Mouse (Mus musculus): ENCODE measurements at regions not wholly inside any gene's neighbourhood (a gene's known extent, or its start where the extent isn't known, plus 50 kb on each side); places are given as distances from the start of the nearest gene placed in this dataset.

DNA sequence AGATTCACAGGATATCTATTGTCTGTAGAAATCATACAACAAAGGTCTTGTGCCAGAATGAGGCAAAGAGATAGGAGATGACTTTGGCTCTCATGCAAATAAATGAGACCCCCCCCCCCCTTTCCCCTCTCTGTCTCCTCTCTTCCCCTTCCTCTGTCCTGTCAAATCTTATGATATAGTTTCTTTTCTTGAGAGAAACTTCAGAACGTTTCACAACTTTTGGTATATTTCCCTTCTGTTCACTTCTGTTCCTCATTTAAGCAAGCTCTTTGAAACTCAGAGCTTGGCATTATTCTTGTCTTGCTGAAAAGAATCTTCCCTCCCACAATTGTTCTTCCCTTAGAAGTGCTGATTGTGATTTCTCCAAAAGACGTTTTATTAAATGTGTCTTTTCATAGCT is 490.1 kb downstream of the Kctd12 start:
- ATAC-seq (replicated peaks; ENCODE audit: low read depth, poor library complexity, severe bottlenecking) = peak; percentile 63

DNA sequence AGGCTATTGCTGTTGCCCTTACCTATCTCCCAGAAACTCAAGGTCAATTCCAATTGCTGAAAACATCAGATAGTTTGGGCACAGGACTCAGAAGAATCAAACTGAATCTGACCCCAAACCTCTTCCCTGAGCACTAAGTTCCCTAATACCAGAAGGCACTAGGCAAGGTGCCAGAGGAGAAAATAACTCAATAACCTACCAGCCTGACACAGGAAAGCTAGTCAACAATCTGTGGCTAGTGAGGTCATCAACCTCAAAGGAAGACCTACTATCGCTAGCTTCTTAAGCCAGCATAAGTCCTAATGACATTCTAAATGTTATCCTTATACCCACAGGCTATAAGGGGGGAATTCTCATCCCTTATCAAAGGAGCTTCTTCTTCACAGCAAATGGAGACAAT is 491.2 kb downstream of the Kctd12 start:
- peak; percentile 94 for ATAC-seq (replicated peaks; ENCODE audit: low read depth, poor library complexity, severe bottlenecking)

DNA sequence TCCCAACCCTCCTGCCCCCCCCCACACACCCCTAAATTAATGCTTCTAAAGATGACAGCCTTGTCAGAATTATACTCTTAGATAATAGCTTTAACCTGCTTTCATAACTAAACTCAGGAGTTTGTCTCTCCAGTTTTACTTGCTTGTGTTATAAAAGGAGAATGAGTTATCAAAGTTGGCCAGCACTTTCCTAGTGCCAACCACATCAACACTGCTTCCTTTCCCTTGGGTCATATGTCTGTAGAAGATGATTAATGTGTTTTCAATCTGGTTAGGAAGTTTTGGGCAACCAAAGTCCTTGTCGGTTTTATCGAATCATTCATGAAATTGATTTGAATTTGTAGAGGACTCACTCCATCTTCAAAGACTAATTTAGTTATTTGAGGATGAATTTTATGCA is 505.3 kb downstream of the Kctd12 start:
- peak; percentile 83 for ATAC-seq (replicated peaks; ENCODE audit: low read depth, poor library complexity, severe bottlenecking)

DNA sequence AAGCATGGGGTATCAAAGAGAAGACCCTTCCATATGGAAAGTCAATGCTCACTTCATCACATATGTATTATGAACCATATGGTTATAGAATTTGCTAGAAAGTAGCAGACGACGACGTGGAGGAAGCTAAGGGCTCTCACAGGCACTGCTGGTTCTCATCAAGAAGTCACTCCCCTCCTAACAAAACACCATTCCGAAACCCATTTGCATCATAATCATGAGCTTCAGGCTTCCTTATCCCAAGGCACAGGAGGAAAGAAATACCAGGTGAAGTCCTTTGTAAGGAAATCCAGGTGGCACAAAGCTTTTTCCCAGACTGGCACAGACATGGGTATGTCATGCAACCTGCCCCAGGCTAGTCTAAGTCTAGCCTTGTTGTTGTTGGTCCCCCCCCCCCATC is 513.1 kb downstream of the Kctd12 start:
- ATAC-seq (replicated peaks; ENCODE audit: low read depth, poor library complexity, severe bottlenecking) = no peak

DNA sequence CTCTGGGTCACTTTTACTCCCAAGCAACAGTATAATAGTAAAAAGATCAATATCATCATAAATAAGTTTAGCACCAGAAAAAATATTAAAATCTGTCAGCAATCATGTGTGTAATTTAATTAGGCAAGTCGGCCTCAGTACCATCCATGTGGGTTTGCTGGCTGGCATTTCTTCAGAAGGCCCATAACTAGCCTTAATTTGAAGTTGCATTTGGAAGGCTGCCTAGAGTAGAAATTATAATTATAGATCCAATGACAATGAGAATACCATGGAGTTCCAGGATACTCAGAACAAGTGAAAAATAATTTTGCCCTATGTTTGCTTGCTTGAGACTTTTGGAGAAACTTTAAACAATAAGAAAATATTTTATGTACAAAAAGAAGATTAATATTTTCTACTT is 521.4 kb downstream of the Kctd12 start:
- ATAC-seq (replicated peaks; ENCODE audit: low read depth, poor library complexity, severe bottlenecking) = no peak

DNA sequence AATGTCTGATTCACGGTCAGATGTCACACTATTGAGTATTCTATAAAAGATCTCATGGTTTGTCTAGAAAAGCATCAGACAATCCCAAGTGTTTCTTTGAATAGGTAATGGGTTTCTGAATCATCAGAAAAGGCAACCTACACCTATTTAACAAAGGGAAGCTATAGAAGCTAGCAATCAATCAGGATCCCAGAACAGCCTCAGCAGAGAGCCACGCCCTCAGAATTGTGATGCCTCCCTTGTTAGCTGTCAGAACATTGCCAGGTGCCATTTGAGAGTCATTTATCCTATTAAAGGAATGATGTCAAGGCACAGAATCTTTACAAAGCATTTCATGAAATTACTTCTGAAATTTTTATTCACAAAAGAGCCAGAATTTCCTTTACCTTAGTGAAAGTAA is 542.7 kb downstream of the Kctd12 start:
- ATAC-seq (replicated peaks; ENCODE audit: low read depth, poor library complexity, severe bottlenecking) = no peak

DNA sequence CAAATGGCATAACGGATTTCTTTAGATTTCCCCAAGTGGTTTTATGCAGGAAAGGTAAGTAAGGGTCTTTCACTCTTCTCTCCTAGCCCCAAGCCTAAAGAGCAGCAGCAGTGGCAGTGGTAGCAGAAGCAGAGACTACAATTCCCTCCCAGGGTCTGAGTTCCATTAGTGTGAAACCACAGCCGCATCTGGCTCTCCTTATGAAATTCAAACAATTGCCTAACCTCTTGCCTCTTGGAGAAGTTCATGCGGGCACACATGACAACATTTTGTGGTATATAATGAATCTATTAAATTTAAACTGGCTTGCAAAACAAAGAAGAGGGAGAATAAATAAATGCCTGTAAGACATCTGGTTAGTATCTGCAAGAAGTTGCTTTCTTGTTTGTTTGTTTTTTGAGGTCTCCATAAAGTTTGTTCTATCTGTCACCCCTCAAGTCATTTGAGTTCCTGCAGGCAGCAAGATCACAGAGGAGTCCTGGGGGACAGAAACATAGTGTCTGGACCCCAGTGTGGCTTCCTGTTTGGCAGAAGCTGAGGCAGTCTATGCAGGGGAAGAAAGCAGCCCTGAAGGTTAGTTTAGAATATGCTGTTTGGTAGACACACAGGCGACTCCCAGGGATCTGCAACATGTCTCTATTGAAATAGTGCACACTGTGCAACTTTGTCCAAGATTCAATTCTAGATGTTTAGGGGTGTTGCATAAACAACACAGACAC is 578.9 kb downstream of the Kctd12 start:
- ATAC-seq (replicated peaks; ENCODE audit: low read depth, poor library complexity, severe bottlenecking) = peak; percentile 69

DNA sequence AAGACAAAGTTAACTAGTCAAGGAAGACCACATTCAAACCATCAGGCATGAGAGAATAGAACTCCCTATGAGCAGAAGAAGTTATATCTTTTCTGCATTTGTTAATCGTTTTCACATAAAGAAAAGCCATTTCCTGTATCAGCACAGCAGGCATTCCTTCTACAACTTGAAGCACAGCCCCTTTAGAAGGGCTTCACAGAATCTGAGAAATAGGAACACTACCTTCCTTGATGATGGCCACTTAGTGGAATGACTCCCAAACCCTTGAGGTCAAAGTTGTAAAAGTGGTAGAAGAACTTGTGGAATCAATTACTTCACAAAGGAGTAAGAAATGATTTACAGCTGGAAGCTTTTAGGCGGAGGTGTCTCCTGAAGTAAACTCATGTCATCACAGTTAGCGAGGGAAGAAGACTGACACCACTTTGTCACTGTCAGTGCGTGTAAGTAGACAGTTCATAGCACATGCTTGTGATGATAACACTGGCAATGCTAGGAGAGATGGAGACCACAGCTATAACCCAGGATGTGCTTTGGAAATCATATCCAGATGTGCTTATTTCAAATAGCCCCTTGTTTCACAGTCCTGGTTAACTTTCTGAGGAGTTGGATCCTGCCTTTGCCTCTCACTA is 580.3 kb downstream of the Kctd12 start:
- ATAC-seq (replicated peaks; ENCODE audit: low read depth, poor library complexity, severe bottlenecking) = no peak

DNA sequence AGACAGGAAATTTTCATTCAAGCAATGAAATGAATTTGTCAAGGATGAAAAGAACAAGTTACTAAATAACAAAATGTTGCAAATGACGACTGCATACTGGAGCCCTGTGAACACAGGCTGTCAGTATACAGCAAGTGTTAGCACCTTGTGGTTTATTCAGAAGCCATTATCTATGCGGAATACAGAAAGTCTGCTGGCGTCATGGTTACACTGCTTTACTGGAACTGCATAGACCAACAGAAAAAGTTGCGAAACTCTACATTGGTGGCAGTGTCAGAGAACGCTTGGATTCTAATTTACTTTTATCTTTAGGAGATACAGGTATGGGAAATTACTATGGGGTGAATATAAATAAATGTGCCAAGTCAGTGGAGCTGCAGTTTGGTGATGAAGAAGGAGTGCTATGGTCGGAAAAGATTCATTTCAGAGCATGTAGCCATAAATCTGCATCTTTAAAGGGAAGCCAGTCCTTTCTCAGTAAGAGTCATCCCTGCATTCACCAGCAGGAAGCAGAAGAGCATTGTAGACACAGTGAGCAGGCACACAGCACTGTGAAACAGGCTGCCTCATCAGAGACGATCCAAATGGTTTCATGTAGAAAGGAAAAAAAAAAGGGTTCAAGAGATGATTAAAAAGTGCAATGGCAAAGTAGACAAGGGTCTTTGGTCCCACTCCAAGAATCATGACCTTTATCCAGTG is 586.3 kb downstream of the Kctd12 start:
- ATAC-seq (replicated peaks; ENCODE audit: low read depth, poor library complexity, severe bottlenecking) = peak; percentile 69

DNA sequence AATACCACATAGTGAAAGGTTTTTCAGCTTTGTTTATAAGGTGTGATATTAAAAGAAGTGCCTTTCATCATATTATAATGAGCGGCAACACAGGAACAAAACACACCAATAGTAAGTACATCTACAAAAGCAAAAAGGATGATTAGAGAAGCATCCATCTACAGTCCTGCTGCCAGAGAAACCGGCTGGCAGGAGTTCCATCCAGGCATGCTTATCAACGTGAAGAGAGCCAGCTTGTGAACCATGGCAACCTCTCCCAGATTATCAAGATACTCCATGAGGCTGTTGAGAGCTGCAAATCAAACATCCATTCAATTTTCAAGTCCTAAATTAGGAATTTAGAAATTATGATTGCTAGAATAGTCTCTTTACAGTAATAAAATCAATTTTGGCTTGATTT is 590.1 kb downstream of the Kctd12 start:
- no peak for ATAC-seq (replicated peaks; ENCODE audit: low read depth, poor library complexity, severe bottlenecking)

DNA sequence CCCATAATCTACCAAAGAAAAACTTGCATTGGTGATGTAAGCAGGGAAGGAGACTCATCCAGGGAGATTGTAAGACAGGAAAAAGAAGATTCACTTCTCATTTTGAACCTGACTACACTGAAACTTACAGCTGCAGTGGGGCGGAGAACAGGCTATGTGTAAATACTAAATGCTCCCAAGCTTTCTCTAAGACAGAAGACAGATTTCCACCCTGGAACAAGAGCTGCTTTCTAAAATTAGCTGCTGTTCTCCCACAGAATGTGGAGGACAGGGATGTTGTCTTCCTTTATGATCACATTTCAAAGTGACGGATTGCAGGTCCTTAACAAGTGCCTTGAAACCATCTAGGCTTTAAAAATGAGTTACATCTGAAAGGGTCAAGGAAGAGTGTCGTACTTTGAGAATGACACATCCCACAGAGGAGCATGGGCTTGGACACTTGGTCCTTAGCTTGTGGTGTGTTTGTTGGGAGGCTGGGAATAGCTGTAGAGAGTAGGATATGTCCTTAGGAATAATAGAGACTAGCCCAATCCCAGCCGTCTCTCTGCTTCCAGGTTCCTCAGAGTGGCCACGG is 609.4 kb downstream of the Kctd12 start:
- no peak for ATAC-seq (replicated peaks; ENCODE audit: low read depth, poor library complexity, severe bottlenecking)

DNA sequence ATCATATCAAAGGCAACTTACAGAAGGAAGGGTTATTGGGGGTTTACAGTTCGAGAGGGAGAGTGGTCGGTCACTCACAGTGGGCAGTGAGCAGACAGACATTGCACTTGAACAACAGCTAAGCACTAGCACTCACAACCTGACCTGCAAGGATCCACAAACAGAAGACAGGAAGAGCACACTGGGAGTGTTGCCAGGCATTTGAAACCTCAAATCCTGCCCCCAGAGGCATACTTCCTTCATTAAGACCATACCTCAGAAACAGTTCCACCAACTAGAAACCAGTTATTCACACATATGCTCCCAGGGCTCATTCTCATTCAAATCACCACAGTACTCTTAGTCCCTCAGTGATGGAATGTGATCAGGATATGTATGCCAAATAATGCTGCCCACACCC is 620.8 kb downstream of the Kctd12 start:
- peak; percentile 74 for ATAC-seq (replicated peaks; ENCODE audit: low read depth, poor library complexity, severe bottlenecking)

DNA sequence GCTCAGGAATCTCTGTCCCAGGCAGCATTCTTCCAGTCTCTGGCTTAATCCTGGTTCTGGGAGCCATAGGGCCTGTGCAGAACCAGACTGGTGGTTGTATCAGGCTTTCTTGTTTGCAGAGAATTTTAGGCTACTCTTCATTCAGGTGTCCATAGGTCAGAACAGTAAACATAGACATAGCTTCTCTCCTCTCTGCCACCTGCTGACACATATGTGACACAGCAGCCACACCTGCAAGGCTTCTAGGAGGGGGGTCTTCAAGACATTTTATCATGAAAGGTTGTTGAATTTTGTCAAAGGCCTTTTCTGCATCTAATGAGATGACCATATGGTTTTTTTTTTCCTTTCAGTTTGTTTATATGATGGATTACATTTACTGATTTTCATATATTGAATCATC is 599.7 kb downstream of the Lmo7 start:
- ATAC-seq (replicated peaks; ENCODE audit: low read depth, poor library complexity, severe bottlenecking) = no peak

DNA sequence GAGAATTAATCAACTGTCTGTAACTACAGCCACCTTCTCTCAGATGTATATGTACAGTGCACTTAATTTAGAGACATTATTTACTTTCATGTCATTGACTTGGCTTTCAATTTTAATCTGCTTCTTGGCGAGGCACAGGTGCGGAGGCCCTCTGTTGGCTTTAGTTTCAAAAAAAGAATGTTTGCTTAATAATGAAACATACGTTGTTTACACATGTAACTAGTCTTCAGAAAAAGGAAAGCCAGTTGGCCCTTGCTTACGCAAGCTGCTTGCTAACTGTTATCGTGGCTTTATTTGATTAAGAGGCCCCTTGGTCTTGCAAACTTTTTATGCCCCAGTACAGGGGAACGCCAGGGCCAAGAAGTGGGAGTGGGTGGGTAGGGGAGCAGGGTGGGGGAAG is 576.6 kb downstream of the Lmo7 start:
- ATAC-seq (replicated peaks; ENCODE audit: low read depth, poor library complexity, severe bottlenecking) = no peak

DNA sequence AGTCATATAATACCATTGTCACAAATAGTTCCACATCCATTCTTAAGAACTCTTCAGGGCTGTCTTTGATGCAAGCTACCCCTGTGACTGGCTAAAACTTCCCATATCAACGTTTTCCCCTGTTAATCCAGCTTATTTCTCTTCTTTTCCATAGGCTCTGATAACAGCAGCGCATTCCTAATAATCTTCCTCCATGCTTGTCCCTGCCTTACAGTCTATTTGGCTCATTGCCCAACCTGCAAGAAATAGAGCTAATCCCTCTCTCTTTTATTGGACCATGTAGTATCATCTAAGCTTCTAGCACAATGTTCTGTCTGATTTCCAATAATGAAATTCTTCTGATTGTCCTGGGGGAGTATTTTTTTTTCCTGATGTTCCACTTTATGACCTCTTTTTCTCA is 573.1 kb downstream of the Lmo7 start:
- no peak for ATAC-seq (replicated peaks; ENCODE audit: low read depth, poor library complexity, severe bottlenecking)

DNA sequence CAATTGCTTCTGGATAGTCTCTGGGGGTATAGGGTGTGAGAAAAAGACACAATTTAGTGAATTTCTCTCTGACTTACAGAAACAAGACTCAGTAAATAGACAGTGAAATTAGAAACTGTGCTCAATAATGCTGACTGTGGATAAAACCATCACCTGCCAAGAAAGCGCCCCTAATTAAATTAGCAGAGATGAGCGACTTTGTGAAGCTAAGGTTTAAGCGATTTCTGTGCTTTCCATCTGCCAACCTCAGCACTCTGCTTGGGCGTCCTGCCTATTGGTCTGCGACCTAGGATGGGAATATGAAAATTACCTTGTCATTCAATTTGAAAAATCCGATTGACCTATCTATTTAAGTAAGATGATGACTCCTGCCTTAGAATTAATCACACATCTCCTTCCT is 570.5 kb downstream of the Lmo7 start:
- no peak for ATAC-seq (replicated peaks; ENCODE audit: low read depth, poor library complexity, severe bottlenecking)

DNA sequence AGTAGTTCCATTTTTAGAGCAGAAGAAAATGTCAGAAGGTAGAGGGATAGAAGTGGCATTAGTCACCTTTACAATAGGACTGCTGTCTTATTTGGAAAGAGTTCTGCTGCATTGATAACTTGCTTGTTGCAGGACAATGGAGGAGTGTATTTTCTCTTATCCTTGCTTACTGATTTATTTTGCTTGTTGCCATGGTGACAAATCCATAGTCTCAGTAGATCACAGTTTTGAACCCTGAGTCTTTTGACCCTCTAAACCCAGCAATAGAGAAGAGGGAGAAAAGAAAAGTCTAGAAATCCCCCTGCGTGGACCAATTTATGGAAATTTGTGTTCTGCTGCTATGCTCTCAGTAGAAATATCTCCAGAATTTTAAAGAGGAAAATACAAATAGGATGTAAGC is 561.6 kb downstream of the Lmo7 start:
- ATAC-seq (replicated peaks; ENCODE audit: low read depth, poor library complexity, severe bottlenecking) = no peak

DNA sequence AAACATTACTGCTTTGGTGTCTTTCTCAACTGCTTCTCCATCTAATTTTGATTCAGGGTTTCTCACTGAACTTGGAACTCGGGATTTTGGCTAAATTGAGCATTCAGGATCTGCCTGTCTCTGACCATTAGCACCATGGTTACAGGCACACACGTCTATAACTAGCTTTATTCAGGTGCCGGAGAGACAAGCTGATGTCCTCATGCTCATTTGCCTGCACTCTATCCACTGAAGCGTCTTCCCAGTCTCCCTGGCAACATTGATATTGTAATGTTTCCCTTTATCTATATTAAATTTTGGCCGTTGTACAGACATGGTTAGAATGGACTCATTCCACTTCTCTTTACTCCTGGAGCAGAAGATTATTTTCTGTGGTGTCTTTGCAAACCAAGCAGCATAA is 520.3 kb downstream of the Lmo7 start:
- ATAC-seq (replicated peaks; ENCODE audit: low read depth, poor library complexity, severe bottlenecking) = no peak

DNA sequence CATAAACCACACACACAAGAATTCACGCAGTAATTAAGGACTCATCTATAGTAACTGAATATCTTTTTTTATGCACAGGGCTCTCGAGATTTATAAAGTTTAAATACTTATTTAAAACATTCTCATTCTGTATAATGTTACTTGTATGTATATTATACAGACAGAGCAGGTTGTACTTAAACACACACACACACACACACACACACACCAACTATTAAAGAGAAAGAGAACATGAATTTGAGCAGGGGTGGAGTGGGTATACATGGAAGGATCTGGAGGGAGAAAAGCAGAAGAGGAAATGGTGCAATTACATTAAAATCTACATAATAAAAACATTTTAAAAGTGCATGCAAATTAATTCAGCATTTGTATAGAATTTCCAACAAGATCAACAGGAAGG is 518.8 kb downstream of the Lmo7 start:
- no peak for ATAC-seq (replicated peaks; ENCODE audit: low read depth, poor library complexity, severe bottlenecking)

DNA sequence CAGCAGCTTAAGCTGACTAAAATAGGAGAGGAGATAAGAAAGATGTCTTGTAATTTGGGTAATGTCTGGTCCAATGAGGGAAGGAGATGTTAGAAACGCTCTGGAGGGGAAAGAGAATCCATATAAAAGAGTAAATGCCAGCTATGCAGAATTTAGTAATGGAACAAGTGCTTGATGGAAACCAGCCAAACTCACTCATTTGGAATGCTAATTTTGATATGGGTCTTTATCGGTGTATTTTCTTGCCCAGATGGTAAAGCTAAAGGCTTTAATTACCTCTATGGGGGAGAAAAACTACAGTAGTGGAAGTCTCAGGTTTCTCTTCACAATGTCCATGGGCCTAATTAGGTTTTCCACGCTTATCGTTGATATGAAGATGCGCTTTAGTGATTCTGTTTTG is 518.3 kb downstream of the Lmo7 start:
- no peak for ATAC-seq (replicated peaks; ENCODE audit: low read depth, poor library complexity, severe bottlenecking)

DNA sequence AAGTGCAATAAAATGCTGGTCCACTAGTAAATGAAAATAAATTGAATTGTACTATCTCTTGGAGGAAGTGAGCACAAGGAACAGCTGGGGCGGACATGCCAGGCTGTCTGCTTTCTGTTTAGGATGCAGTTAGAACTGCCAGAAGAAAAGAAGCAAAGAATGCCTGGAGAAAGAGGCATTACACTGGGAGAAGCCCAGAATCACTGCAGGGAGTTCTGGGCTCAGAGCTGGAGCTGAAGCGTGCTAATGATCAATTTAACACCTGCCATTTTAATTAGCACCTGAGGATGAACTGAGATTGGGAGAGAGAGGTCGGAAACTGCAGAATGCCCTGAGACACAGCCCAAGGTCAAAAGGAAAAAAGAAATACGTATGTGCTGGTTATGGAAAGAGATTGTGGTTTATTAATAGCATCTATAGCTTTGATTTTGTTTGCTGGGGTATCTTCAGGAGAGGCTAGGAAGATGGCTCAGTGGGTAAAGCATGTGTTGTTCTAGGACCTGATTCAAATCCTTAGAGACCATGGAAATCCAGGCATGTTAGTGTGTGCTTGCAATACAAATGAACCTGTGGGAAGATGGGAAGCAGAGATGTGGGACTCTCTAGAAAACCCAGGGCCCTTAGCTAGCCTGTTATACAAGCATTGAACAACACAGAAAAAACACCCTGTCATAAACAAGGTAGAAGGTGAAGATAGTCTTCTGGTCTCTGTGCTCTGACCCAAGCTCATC is 514.2 kb downstream of the Lmo7 start:
- ATAC-seq (replicated peaks; ENCODE audit: low read depth, poor library complexity, severe bottlenecking) = no peak

Measured in common myeloid progenitor, adult 5-6 weeks (primary cell).